Mouse (Mus musculus) myocyte (in vitro differentiated cells): ENCODE data around the gene Scfd2.

Source experiments
- CEBPB ChIP-seq: IDR thresholded peaks from 2 replicates; pipeline ENCODE4 v1.6.1; 2011; ENCODE audit warnings: mild to moderate bottlenecking, moderate library complexity; ENCODE audit not compliant: poor library complexity, insufficient read depth, severe bottlenecking
- E2F4 ChIP-seq: IDR thresholded peaks from one replicate; pipeline ENCODE4 v1.6.1; 2011; ENCODE audit warnings: mild to moderate bottlenecking, control low read depth, moderate library complexity; ENCODE audit not compliant: insufficient read depth
- POLR2A ChIP-seq: IDR thresholded peaks from one replicate; pipeline ENCODE4 v1.6.1; 2011; ENCODE audit warnings: low read depth, mild to moderate bottlenecking, control low read depth, moderate library complexity; ENCODE audit not compliant: insufficient read length
- TCF12 ChIP-seq: IDR thresholded peaks from one replicate; pipeline ENCODE4 v1.6.1; 2011; ENCODE audit warnings: mild to moderate bottlenecking, control low read depth; ENCODE audit not compliant: poor library complexity, insufficient read depth, severe bottlenecking

GRCm38 (mm10) chr5:74492705-74493104 is 38.9 kb downstream of the Scfd2 start:
- TF ChIP-seq TCF12 (no peak), POLR2A (no peak), CEBPB (0 out of 2 replicates have a peak, but pooled peaks have one; percentile 13), E2F4 (no peak)
